Mouse (Mus musculus): ENCODE measurements around the gene Rtkn.

Gene Rtkn

DNA sequence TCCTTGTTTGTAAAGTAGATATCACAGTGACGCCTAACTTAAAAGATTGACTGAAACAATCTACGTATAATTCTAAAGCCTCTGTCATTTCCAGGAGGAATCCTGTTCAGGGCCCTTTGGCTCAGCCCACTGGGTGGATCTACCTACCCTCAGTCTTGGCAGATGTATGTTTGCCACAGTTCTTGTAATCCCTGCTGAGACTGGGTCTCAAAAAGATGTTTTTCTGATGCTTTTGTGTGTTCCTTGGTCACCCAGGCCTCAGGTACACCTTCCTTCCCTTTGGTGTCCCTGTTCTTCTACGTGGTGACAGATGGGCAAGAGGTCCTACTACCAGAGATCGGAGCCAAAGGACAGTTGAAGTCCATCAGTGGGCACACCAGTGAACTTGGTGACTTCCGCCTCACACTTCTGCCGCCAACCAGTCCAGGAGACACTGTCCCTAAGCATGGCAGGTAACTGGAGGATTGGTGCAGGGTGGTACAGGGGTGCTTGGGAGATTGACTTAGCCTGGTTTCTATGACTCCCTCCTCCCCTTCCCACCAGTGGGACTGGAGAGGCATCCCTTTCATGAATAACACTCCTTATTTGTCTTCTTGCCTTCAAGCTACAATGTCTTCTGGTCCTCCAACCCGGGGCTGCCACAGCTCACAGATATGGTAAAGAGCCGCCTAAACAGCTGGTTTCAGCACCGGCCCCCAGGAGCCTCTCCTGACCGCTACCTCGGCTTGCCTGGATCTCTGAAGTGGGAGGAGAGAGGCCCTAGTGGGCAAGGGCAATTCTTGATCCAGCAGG is 18.7 kb upstream of the Rtkn start:
- no peak for DNase-seq (ENCODE audit: extremely low read depth, insufficient read length, low spot score)

DNA sequence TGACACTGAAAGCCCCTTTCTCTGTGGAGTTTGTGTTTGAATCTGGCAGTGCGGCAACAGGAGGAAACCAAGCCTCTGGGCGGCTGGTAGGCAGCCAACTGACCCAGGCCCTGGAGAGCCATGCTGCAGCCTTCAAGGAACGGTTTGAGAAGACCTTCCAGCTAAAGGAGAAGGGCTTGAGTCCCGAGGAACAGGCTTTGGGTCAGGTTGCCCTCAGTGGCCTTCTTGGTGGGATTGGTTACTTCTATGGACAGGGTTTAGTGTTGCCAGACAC is 18.2 kb upstream of the Rtkn start:
- DNase-seq (ENCODE audit: extremely low read depth, insufficient read length, low spot score): no peak

DNA sequence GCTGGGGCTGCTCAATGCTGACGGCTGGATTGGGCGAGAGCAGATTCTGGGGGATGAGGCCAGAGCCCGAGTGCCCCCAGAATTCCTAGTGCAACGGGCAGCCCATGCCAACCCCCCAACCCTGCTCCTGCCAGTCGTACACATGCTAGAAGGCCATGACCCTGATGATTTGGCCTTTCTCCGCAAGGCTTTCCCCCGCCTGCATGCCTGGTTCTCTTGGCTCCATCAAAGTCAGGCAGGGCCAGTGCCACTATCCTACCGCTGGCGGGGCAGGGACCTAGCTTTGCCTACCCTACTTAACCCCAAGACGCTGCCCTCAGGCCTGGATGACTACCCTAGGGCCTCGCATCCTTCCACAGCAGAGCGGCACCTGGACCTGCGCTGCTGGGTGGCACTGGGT is 17.6 kb upstream of the Rtkn start:
- DNase-seq (ENCODE audit: extremely low read depth, insufficient read length, low spot score): no peak

DNA sequence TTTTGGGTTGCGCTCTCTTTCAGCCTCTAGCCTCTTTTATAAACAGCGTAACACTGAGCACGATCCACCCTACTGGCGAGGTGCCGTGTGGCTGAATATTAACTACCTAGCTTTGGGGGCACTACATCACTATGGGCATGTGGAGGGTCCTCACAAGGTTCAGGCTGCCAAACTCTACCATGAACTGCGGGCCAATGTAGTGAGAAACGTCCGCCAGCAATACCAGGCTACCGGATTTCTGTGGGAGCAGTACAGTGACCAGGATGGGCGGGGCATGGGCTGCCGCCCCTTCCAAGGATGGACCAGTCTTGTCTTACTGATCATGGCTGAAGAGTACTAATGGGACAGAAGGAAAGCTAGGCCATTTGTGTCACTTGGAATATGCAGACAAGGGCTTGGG is 16.9 kb upstream of the Rtkn start:
- no peak for DNase-seq (ENCODE audit: extremely low read depth, insufficient read length, low spot score)

DNA sequence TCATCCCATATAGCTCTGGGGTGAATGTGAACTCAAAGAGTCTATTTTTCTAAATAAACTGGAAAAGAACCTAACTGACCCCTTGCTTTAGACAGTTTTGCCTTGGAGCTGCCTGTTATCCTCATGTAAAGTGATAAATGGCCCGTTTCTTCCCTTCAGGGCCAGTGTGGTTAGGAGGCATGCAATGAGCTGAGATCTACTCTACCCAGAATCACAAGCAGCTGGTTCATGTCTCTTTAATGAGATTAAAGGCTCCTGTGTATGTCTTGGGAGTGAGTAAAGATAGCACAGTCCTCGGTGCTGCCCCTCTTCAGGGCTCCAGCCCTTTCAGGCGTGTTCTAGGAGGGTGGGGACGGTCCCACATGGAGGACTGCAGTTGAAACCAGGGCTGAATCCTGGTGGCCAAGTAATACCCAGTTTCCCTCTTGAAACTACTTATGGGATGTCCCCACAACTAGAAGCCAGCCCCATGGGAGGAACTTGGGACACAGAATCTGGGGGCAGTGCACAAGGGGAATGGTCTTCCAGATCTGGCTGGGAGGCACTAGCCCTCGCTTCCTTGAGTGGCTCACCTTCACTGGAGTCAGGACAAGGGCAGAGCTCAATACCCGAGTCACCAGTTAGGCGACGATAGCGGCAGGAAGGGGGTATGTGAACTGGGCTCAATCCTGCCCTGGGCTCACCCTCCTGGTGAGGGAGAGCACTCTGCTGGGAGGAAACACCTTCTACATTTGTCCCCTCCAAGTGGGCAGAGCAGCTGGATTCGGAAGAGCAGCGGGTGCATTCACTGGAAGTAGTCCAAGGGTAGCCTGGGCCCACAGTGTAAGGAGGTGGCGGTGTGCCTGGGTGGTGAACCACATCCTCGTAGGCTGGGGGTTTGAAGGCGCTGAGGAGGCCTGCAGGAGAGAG is 16.2 kb upstream of the Rtkn start:
- DNase-seq (ENCODE audit: extremely low read depth, insufficient read length, low spot score): peak; percentile 49

DNA sequence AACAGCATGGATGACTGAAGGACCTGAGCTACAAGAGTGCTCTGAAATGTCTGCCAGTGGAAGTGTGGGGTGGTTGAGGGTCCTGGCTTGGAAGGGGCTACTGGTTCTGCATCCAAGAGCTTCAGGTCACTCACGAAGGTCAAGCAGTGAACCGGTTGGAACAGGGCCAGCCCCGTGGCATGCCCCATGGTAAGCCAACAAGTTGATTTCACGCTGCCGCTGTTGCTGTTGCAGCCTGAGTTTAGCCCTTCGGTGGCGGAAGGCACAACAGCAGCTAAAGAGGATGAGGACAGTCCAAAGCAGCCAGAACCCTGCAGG is 15.6 kb upstream of the Rtkn start:
- DNase-seq (ENCODE audit: extremely low read depth, insufficient read length, low spot score): no peak

DNA sequence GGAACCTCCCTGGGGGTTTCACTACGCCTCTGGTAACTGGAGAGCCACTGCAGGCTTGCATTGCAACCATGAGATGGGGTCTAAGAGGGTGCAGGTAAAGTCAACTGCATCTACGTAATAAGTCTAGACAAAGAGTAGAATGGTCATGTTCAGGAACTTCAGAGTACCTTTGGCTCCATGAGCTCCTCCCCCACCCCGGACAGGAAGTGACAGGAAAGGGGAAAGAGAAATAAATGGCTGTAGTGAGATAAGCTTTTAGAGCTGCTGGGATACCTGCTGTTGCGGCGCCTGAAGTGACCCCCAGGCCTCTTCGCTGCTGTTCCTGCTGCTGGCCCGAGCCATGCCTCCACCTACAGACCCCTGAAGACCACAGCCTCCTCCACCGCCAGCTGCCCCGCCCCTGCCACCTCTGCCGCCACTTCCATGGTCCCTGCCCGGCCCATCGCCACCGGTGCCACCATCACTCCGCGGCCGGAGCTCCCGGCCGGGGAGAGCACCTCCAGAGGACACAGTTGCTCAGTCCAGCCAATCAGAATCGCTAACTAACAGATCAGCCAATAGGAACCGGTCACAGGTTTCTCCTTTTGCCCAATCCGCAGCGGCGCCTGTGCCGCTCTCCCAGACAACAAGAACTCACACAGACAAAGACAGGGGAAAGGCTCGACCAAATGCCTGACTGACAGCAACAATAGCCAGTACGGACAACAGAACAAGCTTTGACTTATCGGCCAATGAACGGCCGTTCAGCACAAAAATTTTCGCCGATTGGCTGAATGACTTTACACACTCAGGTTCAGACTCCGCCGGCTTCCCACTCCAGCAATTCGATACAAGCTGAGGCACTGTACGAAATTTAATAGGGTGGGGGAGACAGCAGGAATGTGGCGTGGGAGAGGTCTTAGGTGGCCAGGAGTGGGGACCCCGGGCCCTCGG is 14.1 kb upstream of the Rtkn start, which contains the start of gene Wbp1:
Gene Wbp1 (minus strand): TSS at position 630 of the 933 bp plus-strand sequence.
- DNase-seq (ENCODE audit: extremely low read depth, insufficient read length, low spot score): peak; percentile 92

DNA sequence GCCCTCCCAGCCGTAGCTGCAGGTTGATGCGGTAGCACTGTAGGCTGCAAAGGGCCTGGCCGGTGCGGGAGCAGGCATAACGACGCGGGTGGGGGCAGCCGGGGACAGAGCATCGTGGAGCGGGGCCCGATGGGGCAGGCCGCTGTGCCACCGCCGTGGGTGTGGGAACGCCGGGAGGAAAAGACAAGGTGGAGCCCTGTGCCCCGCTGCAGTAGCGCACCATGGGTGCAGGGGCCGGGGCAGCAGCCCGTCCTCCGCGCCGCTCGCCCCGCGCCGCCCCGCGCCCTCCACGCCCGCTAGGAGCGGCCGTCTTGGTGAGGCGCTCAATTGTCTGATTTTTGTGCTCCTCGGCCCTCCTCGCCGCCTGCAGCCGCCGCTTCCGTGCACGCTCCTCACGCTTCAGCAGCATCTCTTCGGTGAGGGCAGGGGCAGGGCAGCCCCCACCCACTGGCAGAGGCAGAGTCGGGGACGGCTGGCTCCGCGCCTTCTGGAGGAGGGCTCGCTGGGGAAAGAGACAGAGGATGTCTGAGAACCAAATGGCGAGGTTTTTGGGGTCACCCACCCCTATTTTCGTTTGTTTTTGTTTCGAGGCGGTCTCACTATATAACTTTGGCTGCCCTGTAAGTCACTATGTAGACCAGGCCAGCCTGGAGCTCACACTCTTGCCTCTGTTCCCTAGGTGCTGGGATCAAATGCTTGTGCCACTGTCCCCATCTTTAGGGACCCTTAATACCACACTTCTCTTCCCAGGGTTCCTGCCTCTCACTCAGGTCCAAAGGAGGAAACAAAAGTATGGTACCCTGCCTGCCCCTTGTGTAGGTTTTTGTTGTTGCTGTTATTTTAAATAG is 13.2 kb upstream of the Rtkn start:
- DNase-seq (ENCODE audit: extremely low read depth, insufficient read length, low spot score): no peak

DNA sequence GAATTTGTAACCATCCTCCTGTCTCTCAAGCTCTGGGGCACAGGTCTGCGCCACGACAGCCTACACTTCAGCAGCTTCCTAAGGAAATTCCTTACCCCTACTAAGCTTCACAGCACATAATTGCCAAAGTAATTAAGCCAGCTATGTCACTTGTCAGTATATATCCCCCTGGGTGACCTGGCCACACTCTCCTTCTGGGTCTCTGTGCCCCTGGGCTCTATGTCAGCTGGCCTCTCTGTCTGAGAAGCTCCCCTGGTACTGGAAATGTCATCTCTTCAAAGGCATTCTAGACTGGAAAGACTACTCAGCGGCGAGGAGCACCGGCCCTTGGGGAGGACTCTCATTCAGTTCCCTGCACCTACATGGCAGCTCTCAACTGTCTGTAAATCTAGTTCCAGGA is 12.3 kb upstream of the Rtkn start:
- no peak for DNase-seq (ENCODE audit: extremely low read depth, insufficient read length, low spot score)

DNA sequence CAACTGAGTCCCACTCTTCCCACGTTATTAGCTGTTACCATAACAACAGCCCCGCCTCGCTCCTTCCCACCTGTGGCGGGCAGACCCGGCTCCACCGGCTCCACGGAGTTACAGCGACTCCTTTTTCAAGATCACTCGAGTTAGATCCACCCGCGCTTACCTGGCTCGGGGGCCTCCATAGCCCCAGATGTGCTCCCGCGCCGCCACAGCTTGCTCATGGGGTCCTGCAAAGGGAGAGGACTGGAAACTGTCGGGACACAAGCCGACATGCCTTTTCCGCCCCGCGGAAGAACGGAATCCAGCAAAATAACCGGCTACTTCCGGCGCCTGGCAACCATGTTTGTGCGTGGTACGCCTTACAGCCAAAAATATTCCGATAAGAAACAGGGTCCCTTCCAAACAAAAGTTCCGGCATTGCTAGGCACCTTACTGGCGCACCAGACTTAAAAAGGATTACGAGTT is 10.4 kb upstream of the Rtkn start:
- DNase-seq (ENCODE audit: extremely low read depth, insufficient read length, low spot score): peak; percentile 86

DNA sequence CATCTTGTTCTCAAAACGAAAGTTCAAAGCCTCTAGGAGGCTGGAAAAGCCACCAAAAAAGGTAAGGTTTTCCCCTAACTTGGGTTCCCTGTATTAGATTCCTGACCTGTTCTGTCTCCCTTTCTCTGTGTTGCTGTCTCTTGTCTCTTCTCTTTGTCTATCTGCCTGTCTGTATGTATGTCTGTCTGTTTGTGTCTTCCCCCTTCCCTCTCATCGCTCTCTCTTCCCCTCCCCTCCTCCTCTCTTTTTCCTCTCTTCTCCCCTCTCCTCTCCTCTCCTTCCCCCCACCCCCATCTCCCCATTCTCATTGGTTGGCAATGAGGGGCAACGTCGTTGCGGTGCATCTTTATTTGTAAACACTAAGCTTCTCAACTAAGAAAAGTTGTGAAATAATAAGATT is 9.9 kb upstream of the Rtkn start, which contains the start of gene Ino80b:
Gene Ino80b (minus strand): TSS at position 101 of the 400 bp plus-strand sequence.
- no peak for DNase-seq (ENCODE audit: extremely low read depth, insufficient read length, low spot score)

DNA sequence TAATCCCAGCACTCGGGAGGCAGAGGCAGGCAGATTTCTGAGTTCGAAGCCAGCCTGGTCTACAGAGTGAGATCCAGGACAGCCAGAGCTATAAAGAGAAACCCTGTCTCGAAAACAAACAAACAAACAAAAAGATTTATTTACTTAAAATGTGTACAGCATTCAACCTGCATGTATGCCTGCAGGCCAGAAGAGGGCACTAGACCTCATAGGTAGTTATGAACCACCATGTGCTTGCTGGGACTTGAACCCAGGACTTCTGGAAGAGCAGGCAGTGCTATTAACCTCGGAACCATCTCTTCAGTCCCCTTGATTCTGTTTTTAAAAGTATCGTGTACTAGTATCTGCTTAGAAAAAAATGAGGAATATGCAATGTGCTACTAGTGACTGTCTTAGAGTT is 7.8 kb upstream of the Rtkn start:
- no peak for DNase-seq (ENCODE audit: extremely low read depth, insufficient read length, low spot score)

DNA sequence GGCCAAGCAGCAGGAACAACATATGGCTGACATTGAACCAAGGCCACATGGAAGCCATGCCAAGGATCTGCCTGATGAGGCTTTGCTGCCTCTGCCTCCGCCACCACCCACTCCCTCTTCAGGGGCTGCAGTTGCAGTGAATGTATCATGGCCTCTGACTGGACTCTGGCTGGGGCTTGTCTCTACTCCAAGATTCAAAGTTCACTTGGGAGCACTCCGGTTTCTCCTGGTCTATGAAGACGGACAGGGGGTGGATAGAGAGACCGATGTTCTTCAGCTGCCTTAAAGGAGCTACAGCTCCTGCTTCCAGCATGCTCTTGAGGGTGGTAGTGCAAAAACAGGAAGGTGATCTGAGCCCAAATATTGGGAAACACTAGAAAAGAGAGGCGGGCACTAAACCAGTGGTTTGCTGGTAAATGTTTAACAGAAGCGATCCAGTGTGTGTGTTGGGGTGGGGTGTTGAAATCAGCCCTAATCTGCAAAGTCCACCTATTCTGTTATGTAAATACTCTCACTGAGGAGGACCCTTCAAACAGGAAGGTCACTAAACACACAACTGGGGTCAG is 3.7 kb upstream of the Rtkn start:
- DNase-seq (ENCODE audit: extremely low read depth, insufficient read length, low spot score): no peak

DNA sequence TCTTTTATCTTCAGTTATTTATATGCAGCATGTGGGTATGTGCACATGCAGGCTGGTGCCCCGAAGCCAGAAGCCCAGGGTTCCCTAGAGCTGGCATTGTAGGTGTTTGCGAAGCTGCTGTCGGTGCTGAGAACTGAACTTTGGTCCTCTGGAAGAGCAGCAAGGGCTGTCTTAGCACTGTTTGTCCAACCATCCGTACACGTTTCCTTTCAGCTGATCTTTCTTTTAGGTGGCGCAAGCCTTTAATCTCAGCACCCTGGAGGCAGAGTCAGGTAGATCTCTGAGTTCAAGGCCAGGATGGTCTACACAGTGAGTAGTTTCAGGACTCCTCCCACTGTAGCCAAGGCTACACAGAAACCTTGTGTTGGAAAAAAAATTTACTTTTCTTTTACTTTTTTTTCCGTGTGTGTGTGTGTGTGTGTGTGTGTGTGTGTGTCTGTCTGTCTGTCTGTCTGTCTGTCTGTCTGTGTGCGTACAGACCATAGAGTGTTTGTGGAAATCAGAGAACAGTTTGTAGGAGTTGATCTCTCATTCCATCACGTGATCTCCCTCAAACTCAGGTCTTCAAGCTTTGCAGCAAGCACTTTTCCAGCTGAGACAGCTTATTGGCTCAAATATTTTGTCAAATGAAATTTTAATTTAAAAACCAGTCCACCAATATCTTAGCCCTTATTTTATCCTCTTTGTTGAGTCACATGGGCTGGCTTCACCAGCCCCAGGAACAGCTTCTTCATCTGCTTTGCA is 2.9 kb upstream of the Rtkn start:
- DNase-seq (ENCODE audit: extremely low read depth, insufficient read length, low spot score): no peak

DNA sequence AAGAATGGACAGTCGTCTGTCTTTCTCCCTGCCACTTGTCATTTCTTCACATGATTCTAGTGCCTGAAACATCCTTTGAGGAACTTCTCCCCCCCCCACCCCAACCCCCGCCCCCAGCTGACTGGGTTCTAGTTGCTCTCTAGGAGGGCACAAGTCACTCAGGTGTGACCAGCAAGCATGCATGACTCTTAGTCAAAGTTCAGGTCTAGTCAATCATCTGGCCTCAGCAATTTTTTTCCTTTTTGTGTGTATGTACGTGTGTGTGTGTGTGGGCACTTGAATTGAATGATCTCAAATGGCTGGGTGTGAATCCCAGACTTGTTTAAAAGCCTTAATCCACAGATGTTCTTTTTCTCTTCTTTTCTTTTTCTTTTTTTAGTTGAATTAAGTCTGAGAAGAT is 1.0 kb upstream of the Rtkn start:
- DNase-seq (ENCODE audit: extremely low read depth, insufficient read length, low spot score): no peak

DNA sequence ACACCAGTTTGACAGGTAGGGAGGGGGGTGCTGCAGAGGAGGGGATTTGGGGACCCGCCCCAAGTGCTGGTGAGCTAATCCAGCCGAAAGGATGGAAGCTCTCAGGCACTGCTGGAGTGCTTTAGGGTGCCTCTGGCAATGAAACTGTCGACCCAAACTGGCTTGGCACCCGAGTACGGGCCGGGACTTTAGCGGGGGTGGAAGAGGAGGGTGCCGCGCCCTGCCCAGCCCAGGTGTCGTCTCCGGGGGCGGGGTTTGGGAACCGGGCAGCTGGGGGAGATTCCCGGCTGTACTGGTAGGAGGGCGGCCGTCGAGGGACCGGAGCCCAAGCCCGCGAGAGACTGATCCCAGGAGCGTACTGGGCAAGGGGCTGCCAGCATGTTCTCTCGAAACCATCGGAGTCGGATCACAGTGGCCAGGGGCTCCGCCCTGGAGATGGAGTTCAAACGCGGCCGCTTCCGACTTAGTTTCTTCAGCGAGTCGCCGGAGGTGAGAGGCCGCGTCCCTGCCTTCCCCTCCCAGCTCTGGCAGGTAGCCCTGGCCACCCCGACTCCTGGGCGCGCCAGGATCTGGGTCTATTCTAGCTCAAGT is 403 bp downstream of the Rtkn start:
- DNase-seq (ENCODE audit: extremely low read depth, insufficient read length, low spot score): peak; percentile 73

DNA sequence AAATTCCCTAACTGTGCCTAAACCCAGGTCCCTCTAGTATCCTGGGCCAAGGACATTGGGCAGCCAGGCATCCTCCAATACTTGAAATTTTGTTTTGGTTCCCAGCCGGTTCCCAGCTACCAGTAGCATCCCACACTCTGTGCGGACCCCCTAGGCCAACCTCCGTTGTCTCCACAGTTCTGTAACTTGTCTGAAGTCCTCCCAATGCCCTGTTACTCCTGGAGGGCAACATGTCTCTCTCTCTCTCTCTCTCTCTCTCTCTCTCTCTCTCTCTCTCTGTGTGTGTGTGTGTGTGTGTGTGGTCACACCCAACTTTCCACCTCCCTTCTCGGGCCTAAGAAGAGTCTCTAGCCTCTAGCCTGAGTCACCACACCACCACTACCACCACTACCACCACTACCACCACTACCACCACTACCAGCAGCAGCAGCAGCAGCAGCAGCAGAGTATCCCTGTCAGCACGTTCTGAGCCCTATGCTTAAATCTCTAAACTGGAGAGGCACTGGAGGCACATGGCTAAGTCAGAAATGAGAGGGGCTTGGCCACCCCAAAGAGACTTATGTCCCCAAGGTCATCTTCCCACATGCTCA is 1.1 kb downstream of the Rtkn start:
- DNase-seq (ENCODE audit: extremely low read depth, insufficient read length, low spot score): peak; percentile 72

DNA sequence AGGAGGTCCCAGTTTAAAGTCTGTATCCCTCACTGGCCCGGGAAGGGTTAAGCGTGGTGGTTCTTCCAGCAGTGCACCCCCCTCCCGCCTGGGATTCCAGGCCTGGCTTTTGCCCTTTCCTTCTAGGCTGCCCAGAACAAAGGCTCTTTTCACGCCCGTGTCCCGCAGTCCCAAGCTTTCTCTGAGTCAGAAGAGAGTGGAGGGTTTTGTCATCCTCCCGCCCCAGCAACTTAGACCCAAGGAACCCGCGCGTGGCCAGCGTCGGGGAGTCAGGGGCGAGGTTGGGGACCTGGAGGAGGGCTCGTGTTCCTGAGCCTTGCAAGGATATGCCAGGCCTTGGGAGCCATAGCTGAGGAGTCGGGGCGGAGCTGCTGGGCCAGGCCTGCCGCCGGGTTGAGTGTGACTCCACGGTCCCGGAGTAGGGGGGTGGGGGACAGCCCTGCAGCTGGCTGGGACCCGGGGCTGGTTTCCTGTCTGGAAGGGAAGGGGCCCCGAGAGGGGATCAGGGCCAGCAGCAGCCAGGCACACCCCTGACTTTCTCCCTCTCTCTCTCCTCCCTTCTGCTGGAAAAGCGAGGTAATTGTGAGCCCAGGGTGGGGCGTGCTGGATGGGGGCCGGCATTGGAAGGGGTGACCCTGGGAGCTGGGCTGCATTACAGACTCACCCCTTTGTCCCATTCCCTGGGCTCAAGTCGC is 1.8 kb downstream of the Rtkn start:
- DNase-seq (ENCODE audit: extremely low read depth, insufficient read length, low spot score): peak; percentile 85

Measured in 3134 (cell line).